Mouse (Mus musculus) liver, embryonic 11.5 days (tissue): Measurements from ENCODE around the gene Phtf1. TPM values are rescaled to one million over a fixed set of nuclear protein-coding genes. Genes with fewer than 3 reads are reported as not detected.
A peak's percentile ranks its signal among the peaks of the same experiment; 100 is the strongest.

Experiments used
- ATAC-seq: fragments of 200-750 bp; cut with Nextera tagmentation; replicated peaks from 2 replicates; pipeline ENCODE4 v1.8.0; 2017; ENCODE audit warnings: moderate number of reproducible peaks, mild to moderate bottlenecking, moderate TSS enrichment, moderate library complexity; ENCODE audit not compliant: low FRiP score
- DNase-seq: peaks from one replicate; pipeline ENCODE4 v3.0.0-alpha.2; 2017; ENCODE audit warnings: low spot score
- H3K27ac ChIP-seq: fragments of 300-500 bp; sonication (generic); 2 replicates; pipeline ENCODE4 v1.5.1; 2014; ENCODE audit warnings: mild to moderate bottlenecking, low read depth, low read length, control low read depth
- H3K27me3 ChIP-seq: fragments of 300-500 bp; sonication (generic); replicated peaks from 2 replicates; pipeline ENCODE4 v1.6.1; 2014; ENCODE audit warnings: low read length, mixed read lengths; ENCODE audit not compliant: control insufficient read depth, insufficient read depth
- H3K36me3 ChIP-seq: fragments of 300-500 bp; sonication (generic); 2 replicates; pipeline ENCODE4 v1.6.1; 2014; ENCODE audit warnings: mild to moderate bottlenecking, low read length, moderate library complexity, mixed read lengths; ENCODE audit not compliant: control insufficient read depth, insufficient read depth
- H3K4me1 ChIP-seq: fragments of 300-500 bp; sonication (generic); replicated peaks from 2 replicates; pipeline ENCODE4 v1.6.1; 2014; ENCODE audit warnings: low read length, mixed read lengths; ENCODE audit not compliant: control insufficient read depth, insufficient read depth
- H3K4me2 ChIP-seq: fragments of 300-500 bp; sonication (generic); 2 replicates; pipeline ENCODE4 v1.6.1; 2014; ENCODE audit warnings: mild to moderate bottlenecking, control low read depth, moderate library complexity
- H3K4me3 ChIP-seq: fragments of 300-500 bp; sonication (generic); 2 replicates; pipeline ENCODE4 v1.5.1; 2014; ENCODE audit warnings: low read depth, low read length, control low read depth
- H3K9ac ChIP-seq: fragments of 300-500 bp; sonication (generic); 2 replicates; pipeline ENCODE4 v1.6.1; 2014; ENCODE audit warnings: low read depth, low read length, control low read depth
- H3K9me3 ChIP-seq: fragments of 300-500 bp; sonication (generic); 2 replicates; pipeline ENCODE4 v1.6.1; 2016; ENCODE audit warnings: low read length, inconsistent platforms, mixed read lengths; ENCODE audit not compliant: control insufficient read depth
- WGBS: fragments of 180-500 bp; shearing (Covaris S2); extraction: QIAGEN DNeasy Blood & Tissue Kit; methylation state at CpG from one replicate; pipeline ENCODE4 v1.1.7; 2014; 5-methylcytosine and 5-hydroxymethylcytosine counted together
- polyA plus RNA-seq: library from polyadenylated mRNA; unstranded; fragments of >200 nt; fragmentation: Nextera tagmentation; extraction: Ambion mirVana; gene quantifications from 2 replicates; pipeline ENCODE4 v1.2.1, GENCODE M21; 2014

Phtf1 gene
- polyA plus RNA-seq, 1 experiment from 2014 or later, result 19.7 TPM

DNA sequence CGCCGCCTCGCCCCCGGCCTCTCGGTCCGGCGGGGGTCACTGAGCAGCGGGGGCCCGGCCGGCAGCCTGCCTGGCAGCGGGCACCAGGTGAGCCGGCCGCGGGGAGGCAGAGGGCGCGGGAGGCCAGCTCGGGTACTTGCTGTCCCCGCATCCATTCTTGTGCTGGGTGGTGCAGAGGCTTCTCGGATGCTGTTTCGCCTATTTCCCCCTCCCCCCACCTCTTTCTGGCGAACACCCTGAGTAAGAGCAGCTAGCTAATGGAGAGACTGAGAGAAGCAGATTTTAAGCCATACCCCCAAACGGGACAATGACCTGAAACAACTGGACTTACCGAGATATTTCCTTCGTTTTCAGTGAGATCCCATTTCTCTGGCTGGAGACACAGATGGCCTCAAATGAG is 791 bp downstream of the Phtf1 start:
- no peak for DNase-seq
- peaks cover 4% of the 10 kb centered on the region; the same call in 1 of the 2 replicates for H3K36me3 ChIP-seq
- peaks cover 8% of the 10 kb centered on the region; the same call in 1 of the 2 replicates for H3K4me1 ChIP-seq
- H3K27me3 ChIP-seq, result no peaks in the 10 kb centered on the region
- ATAC-seq, result peak; percentile 37
- peak overlapping the region; percentile 93 for H3K27ac ChIP-seq
- peak overlapping the region; percentile 92 for H3K4me3 ChIP-seq
- H3K9me3 ChIP-seq, result no peaks in the 10 kb centered on the region
- WGBS, result 2% methylated on average over 22 of the region's 24 CpGs
- H3K9ac ChIP-seq, result peak overlapping the region; percentile 93
- H3K4me2 ChIP-seq, result peak overlapping the region; percentile 92

DNA sequence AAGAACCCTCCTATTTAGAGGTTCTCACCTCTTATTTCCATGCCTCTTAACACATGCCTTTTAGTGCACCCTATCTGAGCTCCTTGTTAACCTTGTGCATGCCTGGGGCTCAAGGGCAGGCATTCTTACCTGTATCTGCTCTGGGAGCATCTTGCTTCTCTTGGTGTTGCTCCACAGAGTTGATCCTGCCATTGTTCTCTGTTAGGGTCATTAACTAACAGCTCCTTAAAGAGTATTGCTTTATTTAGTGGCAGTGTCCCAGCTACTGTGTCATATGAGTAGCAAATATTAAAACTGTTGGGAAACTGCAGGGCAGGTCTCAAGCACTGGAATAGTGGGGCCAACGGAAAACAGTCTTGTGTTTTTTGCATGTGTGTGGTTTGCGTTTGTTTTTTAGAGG is 3.2 kb downstream of the Phtf1 start:
- Histone ChIP-seq H3K27ac (no peak overlapping the region), H3K4me2 (no peak overlapping the region), H3K9me3 (no peaks in the 10 kb centered on the region), H3K9ac (no peak overlapping the region), H3K36me3 (peaks cover 2% of the 10 kb centered on the region; the same call in 1 of the 2 replicates), H3K27me3 (no peaks in the 10 kb centered on the region), H3K4me3 (no peak overlapping the region), H3K4me1 (peaks cover 8% of the 10 kb centered on the region; the same call in 1 of the 2 replicates)
- DNase-seq (no peak), ATAC-seq (no peak)
- 86% methylated on average over 2 of the region's 2 CpGs for WGBS

- Histone ChIP-seq H3K4me2 (no peak overlapping the region), H3K27me3 (no peaks in the 10 kb centered on the region), H3K4me3 (no peak overlapping the region), H3K36me3 (peaks cover 4% of the 10 kb centered on the region; the same call in 1 of the 2 replicates), H3K9ac (no peak overlapping the region), H3K4me1 (no peaks in the 10 kb centered on the region), H3K9me3 (no peaks in the 10 kb centered on the region), H3K27ac (no peak overlapping the region)
- no peak for ATAC-seq
- no peak for DNase-seq
- 82% methylated on average over 4 of the region's 4 CpGs for WGBS
Observed at GRCm38 (mm10) chr3:103984556-103984955, 16.6 kb downstream of the Phtf1 start.

- WGBS, result 89% methylated on average over 2 of the region's 2 CpGs
- H3K36me3 ChIP-seq, result peaks cover 4% of the 10 kb centered on the region; the same call in 1 of the 2 replicates
Observed at GRCm38 (mm10) chr3:103985194-103985593, 17.3 kb downstream of the Phtf1 start.

GRCm38 (mm10) chr3:103987831-103988432 is 20.0 kb downstream of the Phtf1 start:
- Histone ChIP-seq H3K4me1 (no peaks in the 10 kb centered on the region), H3K4me2 (no peak overlapping the region), H3K4me3 (no peak overlapping the region), H3K27me3 (no peaks in the 10 kb centered on the region), H3K9ac (no peak overlapping the region), H3K9me3 (no peaks in the 10 kb centered on the region), H3K27ac (no peak overlapping the region), H3K36me3 (peaks cover 11% of the 10 kb centered on the region; the same call in 1 of the 2 replicates)
- no peak for ATAC-seq
- WGBS, result 67% methylated on average over 5 of the region's 5 CpGs
- no peak for DNase-seq

More at GRCm38 (mm10) chr3:103985194-103985593, 17.3 kb downstream of the Phtf1 start:
- DNase-seq, result no peak
- no peak overlapping the region for H3K4me3 ChIP-seq
- H3K4me2 ChIP-seq, result no peak overlapping the region
- H3K9me3 ChIP-seq, result no peaks in the 10 kb centered on the region
- no peak overlapping the region for H3K27ac ChIP-seq
- ATAC-seq, result no peak
- H3K4me1 ChIP-seq, result no peaks in the 10 kb centered on the region
- H3K27me3 ChIP-seq, result no peaks in the 10 kb centered on the region
- H3K9ac ChIP-seq, result no peak overlapping the region

- Histone ChIP-seq H3K27me3 (no peaks in the 10 kb centered on the region), H3K9ac (no peak overlapping the region), H3K4me1 (no peaks in the 10 kb centered on the region), H3K4me3 (no peak overlapping the region), H3K4me2 (no peak overlapping the region), H3K9me3 (no peaks in the 10 kb centered on the region), H3K36me3 (peaks cover 11% of the 10 kb centered on the region; the same call in 1 of the 2 replicates), H3K27ac (no peak overlapping the region)
- DNase-seq, result no peak
- 76% methylated on average over 4 of the region's 4 CpGs for WGBS
- no peak for ATAC-seq
Observed at GRCm38 (mm10) chr3:103989352-103989751, 21.4 kb downstream of the Phtf1 start.

DNA sequence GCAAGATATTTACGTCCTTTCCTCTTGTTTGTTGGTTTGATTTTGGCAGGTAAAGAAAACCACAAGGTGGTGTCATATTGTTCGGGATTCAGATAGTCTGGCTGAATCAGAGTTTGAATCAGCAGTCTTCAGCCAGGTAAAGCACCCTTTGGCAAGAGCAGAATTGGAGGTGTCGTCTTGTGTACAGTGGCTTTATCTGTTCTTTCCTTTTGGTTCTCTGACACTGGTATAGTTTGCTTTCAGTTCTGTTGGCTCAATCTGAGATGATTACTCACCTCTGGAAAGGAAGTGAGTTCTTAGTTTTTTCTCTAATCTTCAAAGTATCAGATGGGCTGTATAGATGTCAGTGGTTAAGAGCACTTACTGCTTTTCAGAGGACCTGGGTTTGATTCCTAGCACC is 23.4 kb downstream of the Phtf1 start:
- no peak for ATAC-seq
- Histone ChIP-seq H3K4me2 (no peak overlapping the region), H3K36me3 (peaks cover 11% of the 10 kb centered on the region; the same call in 1 of the 2 replicates), H3K4me3 (no peak overlapping the region), H3K27ac (no peak overlapping the region), H3K9ac (no peak overlapping the region), H3K9me3 (no peaks in the 10 kb centered on the region), H3K27me3 (no peaks in the 10 kb centered on the region), H3K4me1 (no peaks in the 10 kb centered on the region)
- 91% methylated on average over 3 of the region's 3 CpGs for WGBS
- DNase-seq, result no peak

- WGBS, result 67% methylated on average over 4 of the region's 4 CpGs
Observed at GRCm38 (mm10) chr3:103998724-103999123, 30.8 kb downstream of the Phtf1 start.

GRCm38 (mm10) chr3:104006896-104007466 is 39.1 kb downstream of the Phtf1 start:
- WGBS, result 89% methylated on average over 8 of the region's 8 CpGs
- DNase-seq, result no peak
- no peak for ATAC-seq

More at GRCm38 (mm10) chr3:103998724-103999123, 30.8 kb downstream of the Phtf1 start:
- Histone ChIP-seq H3K36me3 (peaks cover 4% of the 10 kb centered on the region; the same call in 1 of the 2 replicates), H3K27me3 (no peaks in the 10 kb centered on the region), H3K9me3 (no peaks in the 10 kb centered on the region), H3K9ac (no peak overlapping the region), H3K4me3 (no peak overlapping the region), H3K4me1 (no peaks in the 10 kb centered on the region), H3K27ac (no peak overlapping the region), H3K4me2 (no peak overlapping the region)
- no peak for ATAC-seq
- DNase-seq, result no peak

More at GRCm38 (mm10) chr3:104006896-104007466, 39.1 kb downstream of the Phtf1 start:
- Histone ChIP-seq H3K36me3 (peaks cover 13% of the 10 kb centered on the region), H3K4me1 (no peaks in the 10 kb centered on the region), H3K27ac (no peak overlapping the region), H3K4me3 (no peak overlapping the region), H3K9me3 (no peaks in the 10 kb centered on the region), H3K9ac (no peak overlapping the region), H3K4me2 (no peak overlapping the region), H3K27me3 (no peaks in the 10 kb centered on the region)
